Mouse (Mus musculus) liver, adult 2 months (tissue): ENCODE data around the gene Map3k20. TPM values are rescaled to one million over a fixed set of nuclear protein-coding genes. Genes with fewer than 3 reads are reported as not detected.

Source experiments
- DNase-seq: peaks from one replicate; pipeline ENCODE4 v3.0.0-alpha.2; 2011; ENCODE audit warnings: low read depth, low spot score; ENCODE audit errors: extremely low read depth
- H3K27ac ChIP-seq: fragments of 200-500 bp; replicated peaks from 2 replicates; pipeline ENCODE4 v1.5.1; 2012; ENCODE audit warnings: low read depth, mild to moderate bottlenecking, control low read depth, inconsistent platforms, low read length; ENCODE audit not compliant: insufficient read depth
- H3K27me3 ChIP-seq: fragments of 200-500 bp; 2 replicates; pipeline ENCODE4 v1.6.1; 2012; ENCODE audit warnings: mild to moderate bottlenecking, moderate library complexity, low read length, inconsistent platforms; ENCODE audit not compliant: control insufficient read depth, insufficient read depth
- H3K36me3 ChIP-seq: fragments of 200-500 bp; 2 replicates; pipeline ENCODE4 v1.6.1; 2012; ENCODE audit warnings: low read length, inconsistent platforms; ENCODE audit not compliant: control insufficient read depth, insufficient read depth
- H3K4me1 ChIP-seq: fragments of 200-500 bp; 2 replicates; pipeline ENCODE4 v1.6.1; 2011; ENCODE audit warnings: low read length; ENCODE audit not compliant: control insufficient read depth, insufficient read depth
- H3K4me3 ChIP-seq: fragments of 200-500 bp; 2 replicates; pipeline ENCODE4 v1.5.1; 2011; ENCODE audit warnings: low read depth, mild to moderate bottlenecking, control low read depth, low read length, moderate library complexity; ENCODE audit not compliant: insufficient read depth
- H3K79me2 ChIP-seq: fragments of 200-500 bp; 2 replicates; pipeline ENCODE4 v1.6.1; 2012; ENCODE audit warnings: inconsistent platforms, mild to moderate bottlenecking, low read length, moderate library complexity; ENCODE audit not compliant: control insufficient read depth, insufficient read depth
- H3K9ac ChIP-seq: fragments of 200-500 bp; 2 replicates; pipeline ENCODE4 v1.6.1; 2012; ENCODE audit warnings: low read depth, mild to moderate bottlenecking, control low read depth, inconsistent platforms, low read length
- CTCF ChIP-seq: fragments of 200-500 bp; IDR thresholded peaks from 2 replicates; pipeline ENCODE4 v1.5.1; 2011; ENCODE audit warnings: low read depth, low read length, control low read depth
- POLR2A ChIP-seq: fragments of 200-500 bp; IDR thresholded peaks from 2 replicates; pipeline ENCODE4 v1.6.1; 2011; ENCODE audit warnings: low read length, control low read depth; ENCODE audit not compliant: insufficient read depth; ENCODE audit errors: extremely low read depth
- WGBS: fragments of 180-500 bp; shearing (Covaris S2); methylation state at CpG from one replicate; pipeline ENCODE4 v1.1.7; 2018; 5-methylcytosine and 5-hydroxymethylcytosine counted together
- polyA plus RNA-seq: library from polyadenylated mRNA; depleted of rRNA; stranded (reverse); fragments of >200 nt; gene quantifications from 2 replicates; pipeline ENCODE4 v1.2.3, GENCODE M21; 2012
- total RNA-seq: library from RNA; depleted of rRNA; stranded (reverse); fragments of >200 nt; gene quantifications from 2 replicates; pipeline ENCODE4 v1.2.3, GENCODE M21; 2014

Gene Map3k20
- total and polyA plus RNA-seq, 2 experiments, result 4.6 to 11.8 TPM

GRCm38 (mm10) chr2:72475797-72476485, 190.5 kb downstream of the Map3k20 start, which contains the start of gene Cdca7:
TSS of gene Cdca7 (plus strand) at chr2:72476159.
- Histone ChIP-seq H3K4me3 (peak within 1 kb of the TSS; percentile 75), H3K79me2 (no peaks in the 10 kb centered on the region), H3K27me3 (no peaks in the 10 kb centered on the region), H3K4me1 (peaks cover 5% of the 10 kb centered on the region), H3K27ac (peak within 1 kb of the TSS; percentile 52), H3K9ac (peak within 1 kb of the TSS; percentile 67), H3K36me3 (no peaks in the 10 kb centered on the region)
- WGBS, result under 1% methylated on average over 58 of the region's 58 CpGs
- TF ChIP-seq CTCF (no peak), POLR2A (no peak)
- DNase-seq, result peak; percentile 72

DNA sequence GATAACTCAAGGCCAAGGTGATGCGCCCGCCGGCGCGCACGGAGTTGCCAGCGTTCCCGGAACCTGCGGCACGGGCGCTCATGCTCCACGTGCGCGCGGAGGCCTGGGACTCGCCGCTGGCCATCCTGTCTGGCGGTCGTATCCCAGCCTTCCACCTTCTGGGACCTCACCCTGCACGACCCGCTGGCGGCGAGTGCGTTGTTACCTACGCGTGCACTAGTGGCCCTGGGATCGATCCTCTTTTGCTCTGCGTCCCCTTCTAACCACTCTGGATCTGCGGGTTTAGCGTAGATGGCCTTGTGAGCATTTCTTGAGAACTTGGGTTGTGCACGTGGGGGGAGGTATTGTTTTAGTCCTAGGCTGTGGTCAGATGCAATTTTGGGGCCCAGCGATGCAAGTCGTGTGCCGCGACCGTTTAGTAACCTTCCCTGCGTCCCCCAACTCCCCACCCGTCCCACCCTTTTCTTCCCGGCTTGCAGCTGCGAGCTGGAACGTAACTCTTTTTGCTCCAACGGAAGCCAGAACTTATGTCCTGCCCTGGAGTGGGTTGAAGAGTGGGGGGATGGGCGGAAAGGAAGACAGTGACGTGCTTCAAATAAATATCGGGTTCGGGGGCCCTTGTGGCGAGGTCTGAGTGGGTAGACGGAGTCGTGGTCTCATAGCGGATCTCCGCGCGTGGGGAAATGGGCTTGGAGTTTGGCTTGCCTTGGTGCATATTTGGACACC, 191.2 kb downstream of the Map3k20 start:
- no peak for DNase-seq
- peaks cover 5% of the 10 kb centered on the region for H3K4me1 ChIP-seq
- H3K27ac ChIP-seq, result peak overlapping the region; percentile 52
- no peaks in the 10 kb centered on the region for H3K36me3 ChIP-seq
- peak overlapping the region; percentile 67 for H3K9ac ChIP-seq
- peak overlapping the region; percentile 75 for H3K4me3 ChIP-seq
- no peaks in the 10 kb centered on the region for H3K27me3 ChIP-seq
- TF ChIP-seq CTCF, result no peak
- no peak for TF ChIP-seq POLR2A
- under 1% methylated on average over 53 of the region's 53 CpGs for WGBS
- no peaks in the 10 kb centered on the region for H3K79me2 ChIP-seq

- TF ChIP-seq CTCF (no peak), POLR2A (no peak)
- Histone ChIP-seq H3K79me2 (no peaks in the 10 kb centered on the region), H3K27ac (no peak overlapping the region; the same call in 1 of the 2 replicates), H3K4me3 (peak overlapping the region; percentile 75), H3K9ac (no peak overlapping the region), H3K4me1 (peaks cover 5% of the 10 kb centered on the region), H3K36me3 (peaks cover 4% of the 10 kb centered on the region), H3K27me3 (no peaks in the 10 kb centered on the region)
- 7% methylated on average over 11 of the region's 11 CpGs for WGBS
- DNase-seq, result peak; percentile 88
Measured at GRCm38 (mm10) chr2:72477221-72477620, 191.8 kb downstream of the Map3k20 start.

GRCm38 (mm10) chr2:72478176-72478575, 192.7 kb downstream of the Map3k20 start:
- H3K4me1 ChIP-seq, result peaks cover 5% of the 10 kb centered on the region
- H3K36me3 ChIP-seq, result peaks cover 9% of the 10 kb centered on the region
- no peaks in the 10 kb centered on the region for H3K79me2 ChIP-seq
- no peak overlapping the region for H3K27ac ChIP-seq
- 81% methylated on average over 4 of the region's 4 CpGs for WGBS
- H3K4me3 ChIP-seq, result no peak overlapping the region
- no peak for DNase-seq
- H3K9ac ChIP-seq, result no peak overlapping the region
- TF ChIP-seq POLR2A, result no peak
- no peak for TF ChIP-seq CTCF
- H3K27me3 ChIP-seq, result no peaks in the 10 kb centered on the region

DNA sequence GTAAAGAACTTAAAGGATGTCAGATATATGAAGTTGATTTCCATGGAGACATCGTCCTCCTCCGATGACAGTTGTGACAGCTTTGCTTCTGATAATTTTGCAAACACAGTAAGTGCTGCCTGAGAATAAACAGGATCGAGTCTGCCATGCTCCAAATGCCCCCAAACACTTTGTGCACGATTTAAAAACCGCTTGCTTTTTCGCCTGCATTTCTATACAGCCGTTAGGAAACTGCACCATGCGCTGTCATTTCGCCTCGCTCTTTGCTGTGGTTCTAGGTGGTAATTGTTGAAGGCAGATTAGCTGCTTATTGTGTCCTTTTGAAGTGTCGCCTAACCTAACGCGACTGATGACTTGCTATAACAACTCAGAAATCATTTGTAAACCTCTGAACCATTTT, 193.5 kb downstream of the Map3k20 start:
- Histone ChIP-seq H3K79me2 (no peaks in the 10 kb centered on the region), H3K36me3 (peaks cover 14% of the 10 kb centered on the region), H3K4me1 (peaks cover 5% of the 10 kb centered on the region), H3K27me3 (no peaks in the 10 kb centered on the region), H3K27ac (no peak overlapping the region), H3K4me3 (no peak overlapping the region), H3K9ac (no peak overlapping the region)
- 96% methylated on average over 13 of the region's 13 CpGs for WGBS
- DNase-seq, result no peak
- no peak for TF ChIP-seq POLR2A
- no peak for TF ChIP-seq CTCF
